Mouse (Mus musculus): Measurements from ENCODE around the gene 9430015G10Rik. TPM values are rescaled to one million over a fixed set of nuclear protein-coding genes. Genes with fewer than 3 reads are reported as not detected.

The 9430015G10Rik gene
- polyA plus RNA-seq (2015; fragmentation: Nextera tagmentation; extraction: Ambion mirVana) = 3.1 and 3.9 TPM in 2 replicates

- Histone ChIP-seq H3K4me2 (ENCODE audit: low read depth, low read length) (peak within 1 kb of the TSS; percentile 82), H3K4me3 (ENCODE audit: low read depth, low read length) (peak within 1 kb of the TSS; percentile 89), H3K4me1 (ENCODE audit: insufficient read depth) (0 out of 2 replicates have a peak, but pooled peaks cover 6% of the 10 kb centered on the region), H3K9ac (replicated peaks) (peak within 1 kb of the TSS; percentile 87), H3K9me3 (ENCODE audit: low read length) (no peaks in the 10 kb centered on the region), H3K27ac (ENCODE audit: low read depth) (peak within 1 kb of the TSS; percentile 88), H3K27me3 (ENCODE audit: insufficient read depth, low read length) (no peaks in the 10 kb centered on the region), H3K36me3 (replicated peaks; ENCODE audit: insufficient read depth, low read length) (no peaks in the 10 kb centered on the region; the same call in 1 of the 2 replicates)
- ATAC-seq (peak; percentile 98), DNase-seq (peak; percentile 98)
- TF ChIP-seq EP300 (IDR thresholded peaks at IDR 0.05; ENCODE audit: low read depth) (no peak), CTCF (IDR thresholded peaks at IDR 0.05; ENCODE audit: low read depth) (peak; percentile 19; the same call in 1 of the 2 replicates)
- WGBS (ENCODE audit: insufficient replicate concordance) = under 1% methylated on average over 60 of the region's 60 CpGs
These were observed at the start of gene 9430015G10Rik for GRCm38 (mm10) chr4:156109570-156110331. TSS of gene 9430015G10Rik (plus strand) at chr4:156109982.

DNA sequence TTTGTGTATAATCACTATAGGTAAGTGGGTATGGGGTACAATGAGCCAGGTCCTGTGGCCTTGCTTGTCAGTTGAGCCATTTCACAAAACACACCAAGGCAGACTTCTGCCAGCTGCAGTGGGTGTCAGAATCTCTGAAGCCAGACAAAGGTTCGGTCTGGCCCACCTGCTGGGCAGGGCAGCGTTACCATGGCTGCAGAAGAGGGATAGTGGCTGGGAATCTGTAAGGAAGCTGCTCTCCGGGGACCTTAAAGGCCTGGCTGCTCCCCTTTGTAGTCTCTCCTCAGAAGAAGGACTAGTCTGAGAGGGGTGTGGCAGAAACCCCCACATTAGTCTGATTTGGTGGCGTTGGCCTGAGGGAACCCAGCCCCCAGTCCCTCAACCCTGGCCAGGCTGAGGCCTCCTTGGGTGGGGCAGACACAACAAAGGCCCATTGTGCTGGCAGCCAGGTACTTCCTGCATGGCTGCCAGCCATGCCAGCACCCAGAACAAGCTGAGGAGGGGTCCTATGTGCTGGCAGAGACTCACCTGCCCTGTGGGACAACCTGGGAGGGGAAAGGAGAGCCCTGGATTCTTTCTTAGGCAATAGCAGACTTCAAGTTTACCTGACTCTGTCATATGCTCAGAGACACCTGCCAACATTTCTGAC, 45.8 kb upstream of the 9430015G10Rik start:
- ATAC-seq = no peak
- Histone ChIP-seq H3K27ac (ENCODE audit: low read depth) (no peak overlapping the region), H3K9ac (replicated peaks) (no peak overlapping the region), H3K27me3 (ENCODE audit: insufficient read depth, low read length) (no peaks in the 10 kb centered on the region), H3K4me3 (ENCODE audit: low read depth, low read length) (no peak overlapping the region), H3K9me3 (ENCODE audit: low read length) (no peaks in the 10 kb centered on the region), H3K4me2 (ENCODE audit: low read depth, low read length) (no peak overlapping the region), H3K4me1 (ENCODE audit: insufficient read depth) (0 out of 2 replicates have a peak, but pooled peaks cover 3% of the 10 kb centered on the region), H3K36me3 (replicated peaks; ENCODE audit: insufficient read depth, low read length) (no peaks in the 10 kb centered on the region)
- no peak for DNase-seq
- TF ChIP-seq EP300 (IDR thresholded peaks at IDR 0.05; ENCODE audit: low read depth) (no peak), CTCF (IDR thresholded peaks at IDR 0.05; ENCODE audit: low read depth) (no peak)
- WGBS (ENCODE audit: insufficient replicate concordance) = 47% methylated on average over 4 of the region's 4 CpGs

GRCm38 (mm10) chr4:156064510-156064897, 45.3 kb upstream of the 9430015G10Rik start:
- H3K27ac ChIP-seq (ENCODE audit: low read depth) = no peak overlapping the region
- H3K4me2 ChIP-seq (ENCODE audit: low read depth, low read length) = no peak overlapping the region
- H3K4me1 ChIP-seq (ENCODE audit: insufficient read depth) = 0 out of 2 replicates have a peak, but pooled peaks cover 3% of the 10 kb centered on the region
- no peak for DNase-seq
- H3K9me3 ChIP-seq (ENCODE audit: low read length) = no peaks in the 10 kb centered on the region
- no peak for ATAC-seq
- TF ChIP-seq EP300 (IDR thresholded peaks at IDR 0.05; ENCODE audit: low read depth) = no peak
- TF ChIP-seq CTCF (IDR thresholded peaks at IDR 0.05; ENCODE audit: low read depth) = no peak
- H3K27me3 ChIP-seq (ENCODE audit: insufficient read depth, low read length) = no peaks in the 10 kb centered on the region
- H3K4me3 ChIP-seq (ENCODE audit: low read depth, low read length) = no peak overlapping the region
- H3K9ac ChIP-seq (replicated peaks) = no peak overlapping the region
- H3K36me3 ChIP-seq (replicated peaks; ENCODE audit: insufficient read depth, low read length) = no peaks in the 10 kb centered on the region
- whole genome bisulfite sequencing (ENCODE audit: insufficient replicate concordance) = 80% methylated on average over 9 of the region's 9 CpGs

DNA sequence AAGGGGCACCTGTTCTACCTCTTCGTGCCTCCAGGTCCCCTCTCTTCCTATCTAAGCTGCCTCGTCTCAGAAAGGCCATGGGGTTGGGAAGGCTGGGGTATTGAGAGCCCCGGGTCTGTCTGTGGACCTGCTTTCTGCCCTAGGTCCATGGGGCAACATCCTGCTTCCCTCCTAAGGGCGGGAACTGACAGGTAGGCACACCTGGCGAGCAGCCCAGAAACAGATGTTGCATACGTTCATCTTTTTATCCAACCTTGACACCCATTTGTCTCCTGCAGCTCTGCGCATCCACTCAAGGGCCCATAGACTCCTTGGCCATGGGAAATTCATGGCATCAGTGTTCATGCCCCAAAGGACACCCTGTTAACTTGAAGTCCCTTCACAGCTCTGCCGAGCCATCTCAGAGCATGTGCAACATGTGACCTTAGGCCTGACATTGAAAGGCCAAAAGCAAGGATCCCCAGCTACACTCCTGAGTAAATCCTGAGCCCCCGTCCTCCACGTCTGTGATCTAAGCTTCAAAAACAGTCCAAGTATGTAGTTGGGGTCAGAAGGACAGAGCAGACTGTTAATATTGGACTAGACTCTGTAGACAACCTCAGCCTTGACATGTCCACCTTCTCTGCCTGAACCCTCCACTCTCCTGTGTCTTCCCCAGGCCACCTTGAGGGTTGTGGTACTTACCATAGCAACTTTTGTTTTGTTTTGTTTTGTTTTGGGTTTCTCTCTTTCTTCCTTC, 44.5 kb upstream of the 9430015G10Rik start:
- no peaks in the 10 kb centered on the region for H3K27me3 ChIP-seq (ENCODE audit: insufficient read depth, low read length)
- H3K4me3 ChIP-seq (ENCODE audit: low read depth, low read length) = no peak overlapping the region
- H3K36me3 ChIP-seq (replicated peaks; ENCODE audit: insufficient read depth, low read length) = no peaks in the 10 kb centered on the region
- 72% methylated on average over 10 of the region's 10 CpGs for WGBS (ENCODE audit: insufficient replicate concordance)
- H3K9me3 ChIP-seq (ENCODE audit: low read length) = no peaks in the 10 kb centered on the region
- no peak overlapping the region for H3K4me2 ChIP-seq (ENCODE audit: low read depth, low read length)
- DNase-seq = no peak
- H3K27ac ChIP-seq (ENCODE audit: low read depth) = no peak overlapping the region
- no peak for ATAC-seq
- 0 out of 2 replicates have a peak, but pooled peaks cover 3% of the 10 kb centered on the region for H3K4me1 ChIP-seq (ENCODE audit: insufficient read depth)
- H3K9ac ChIP-seq (replicated peaks) = no peak overlapping the region
- no peak for TF ChIP-seq CTCF (IDR thresholded peaks at IDR 0.05; ENCODE audit: low read depth)
- TF ChIP-seq EP300 (IDR thresholded peaks at IDR 0.05; ENCODE audit: low read depth) = no peak

DNA sequence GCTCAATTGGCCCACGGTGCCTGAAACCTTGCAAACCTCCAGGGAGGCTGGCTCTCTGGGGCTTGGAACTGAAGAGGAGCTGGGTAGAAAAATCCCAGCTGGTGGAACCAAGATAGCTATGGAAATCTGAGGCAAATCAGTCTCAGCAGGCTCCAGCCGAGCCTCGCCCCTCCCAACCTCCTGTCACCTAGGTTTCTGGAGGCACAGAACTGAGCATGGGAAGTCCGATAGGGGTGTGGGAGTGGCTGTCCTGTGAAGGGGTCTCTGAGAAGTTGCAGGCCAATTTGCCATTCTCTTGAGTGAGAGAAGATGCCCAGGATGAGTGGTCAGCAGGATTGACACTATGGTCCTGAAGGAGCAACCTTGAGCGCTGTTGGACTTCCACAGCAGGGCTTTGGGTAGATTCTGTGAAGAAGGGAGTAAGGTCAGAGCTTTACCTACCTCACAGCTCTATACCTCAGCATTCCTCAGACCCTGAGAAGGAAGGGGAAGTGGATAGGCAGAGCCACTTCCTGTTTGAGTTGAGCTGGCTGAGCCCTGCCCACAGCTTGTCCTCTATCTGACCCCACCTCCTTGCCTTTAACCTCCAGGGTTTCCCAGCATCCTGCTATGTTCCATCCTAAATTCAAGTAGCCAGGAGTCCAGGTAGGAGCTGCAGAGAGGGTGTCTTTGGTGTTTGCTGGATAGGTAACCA, 42.4 kb upstream of the 9430015G10Rik start:
- no peaks in the 10 kb centered on the region for H3K27me3 ChIP-seq (ENCODE audit: insufficient read depth, low read length)
- H3K9me3 ChIP-seq (ENCODE audit: low read length) = no peaks in the 10 kb centered on the region
- no peak overlapping the region for H3K9ac ChIP-seq (replicated peaks)
- H3K36me3 ChIP-seq (replicated peaks; ENCODE audit: insufficient read depth, low read length) = no peaks in the 10 kb centered on the region
- DNase-seq (no peak), ATAC-seq (no peak)
- H3K4me2 ChIP-seq (ENCODE audit: low read depth, low read length) = no peak overlapping the region
- WGBS (ENCODE audit: insufficient replicate concordance) = 45% methylated on average over 5 of the region's 5 CpGs
- H3K4me1 ChIP-seq (ENCODE audit: insufficient read depth) = 0 out of 2 replicates have a peak, but pooled peaks cover 3% of the 10 kb centered on the region
- no peak overlapping the region for H3K27ac ChIP-seq (ENCODE audit: low read depth)
- H3K4me3 ChIP-seq (ENCODE audit: low read depth, low read length) = no peak overlapping the region
- TF ChIP-seq EP300 (IDR thresholded peaks at IDR 0.05; ENCODE audit: low read depth) (no peak), CTCF (IDR thresholded peaks at IDR 0.05; ENCODE audit: low read depth) (no peak)
